Mouse (Mus musculus): ENCODE measurements at regions not wholly inside any gene's neighbourhood (a gene's known extent, or its start where the extent isn't known, plus 50 kb on each side); places are given as distances from the start of the nearest gene placed in this dataset.

DNA sequence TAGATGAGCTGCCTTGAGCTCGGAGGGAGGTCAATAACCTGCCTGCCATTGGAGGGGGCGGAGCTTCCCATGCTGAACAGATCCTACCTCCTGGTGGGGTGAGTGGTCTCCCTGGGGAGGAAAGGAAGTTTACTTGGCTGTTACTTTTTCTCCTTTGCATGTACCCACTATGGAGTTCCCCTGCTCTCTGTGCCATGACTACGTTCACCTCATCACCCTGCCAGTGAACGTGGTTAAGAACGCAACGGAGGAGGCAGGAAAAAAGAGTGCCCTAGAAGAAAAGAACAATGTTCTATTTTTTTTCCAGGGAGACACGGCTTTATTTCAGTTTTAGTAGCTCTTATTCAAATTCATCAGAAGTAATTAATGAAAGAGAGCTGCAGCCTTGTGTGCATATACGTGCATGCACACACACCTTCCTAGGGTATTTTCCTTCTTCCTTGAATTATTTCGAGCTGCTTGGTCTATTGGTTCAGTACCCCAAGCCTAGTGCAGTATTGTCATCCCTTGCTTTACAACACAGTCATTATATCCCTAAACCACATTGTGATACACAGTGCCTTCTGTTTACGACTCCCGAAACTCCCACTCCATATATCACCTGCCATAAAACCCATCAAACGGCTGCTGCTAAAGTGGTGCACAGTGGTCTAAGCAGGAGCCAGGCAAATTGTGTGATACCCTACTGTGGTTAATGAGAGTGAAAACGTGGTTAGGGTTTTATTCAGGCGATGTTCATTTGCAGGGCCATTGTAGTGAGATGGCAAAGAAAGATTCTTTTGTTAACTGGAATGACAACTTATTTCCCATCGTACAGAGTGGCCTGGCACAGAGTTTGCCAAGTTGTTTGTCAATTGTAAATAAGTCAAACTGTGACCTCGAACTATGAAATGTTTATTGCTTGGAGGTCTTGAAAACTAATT is 608.0 kb downstream of the Bcl11a start:
- no peak for DNase-seq (ENCODE audit: low read depth, low spot score)

DNA sequence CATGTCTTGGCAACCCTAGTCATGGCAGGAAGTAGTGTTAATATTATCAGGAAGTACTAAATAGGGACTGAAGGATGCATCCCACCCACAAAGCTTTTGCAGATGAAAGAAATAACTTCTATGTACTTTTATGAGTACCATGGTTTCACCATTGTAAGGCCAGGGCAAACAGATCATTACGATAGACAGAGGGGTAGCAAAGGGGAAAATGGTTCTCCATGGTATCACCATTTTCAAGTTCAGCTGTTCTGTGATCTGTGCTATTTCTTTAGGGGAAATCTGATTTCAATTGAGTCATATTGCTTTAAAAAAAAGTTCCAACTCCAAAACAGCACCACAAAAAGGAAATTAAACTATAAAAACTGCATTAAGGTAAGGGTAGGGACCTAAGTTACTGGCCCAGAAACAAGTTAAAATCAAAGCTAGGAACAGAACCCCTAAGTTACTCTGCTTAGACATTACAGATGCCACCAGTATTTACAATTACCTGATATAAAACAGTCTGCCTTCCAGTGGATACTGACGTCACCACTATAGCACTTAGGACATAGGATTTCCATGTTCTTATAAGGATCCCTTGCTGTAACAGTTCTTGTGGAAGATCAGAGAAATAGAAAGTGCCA is 610.4 kb downstream of the Bcl11a start:
- DNase-seq (ENCODE audit: low read depth, low spot score): no peak

DNA sequence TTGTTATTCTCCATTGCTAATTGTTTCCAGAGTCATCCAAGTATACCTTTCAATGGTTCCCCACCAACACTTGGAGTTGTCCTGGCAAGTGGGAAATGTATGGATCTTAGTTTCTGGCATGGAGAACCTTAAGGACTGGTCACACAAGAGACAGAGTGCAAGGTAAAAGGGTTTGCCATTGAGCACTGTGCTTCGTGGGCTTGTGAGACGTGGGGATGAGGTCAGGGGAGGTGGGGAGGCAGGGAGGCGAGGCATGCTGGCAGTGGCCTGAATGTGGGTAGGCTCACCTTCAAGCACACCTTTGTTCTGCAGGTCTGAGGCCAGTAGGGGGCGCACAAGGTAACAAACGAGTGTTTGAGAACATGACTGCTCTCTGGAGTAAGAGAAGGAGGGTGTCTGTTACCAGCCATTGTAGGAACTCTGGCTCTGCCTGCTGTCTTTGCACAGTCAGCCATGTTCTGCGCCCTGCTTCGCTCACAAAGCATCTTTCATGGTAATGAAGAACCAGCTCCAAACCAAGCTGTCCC is 612.0 kb downstream of the Bcl11a start:
- peak; percentile 83 for DNase-seq (ENCODE audit: low read depth, low spot score)

DNA sequence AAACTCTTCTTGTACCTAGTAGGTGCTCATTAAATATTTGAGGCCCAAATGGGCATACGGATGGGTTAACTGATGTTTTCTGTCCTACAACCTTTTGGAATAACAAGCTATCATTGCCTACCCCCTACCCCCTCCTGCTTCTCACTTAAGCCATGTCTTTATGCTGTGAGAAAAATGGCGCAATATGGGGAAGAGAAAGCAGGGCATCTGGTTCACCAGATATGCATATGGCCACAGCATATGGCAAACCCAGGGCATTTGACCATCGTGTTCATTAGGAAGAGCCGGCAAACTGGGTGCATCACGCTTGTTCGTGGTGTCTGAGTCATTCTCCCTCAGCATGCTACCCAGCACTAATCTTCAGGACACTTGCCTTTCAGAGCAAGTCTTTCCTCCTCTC is 616.1 kb downstream of the Bcl11a start:
- DNase-seq (ENCODE audit: low read depth, low spot score): no peak

DNA sequence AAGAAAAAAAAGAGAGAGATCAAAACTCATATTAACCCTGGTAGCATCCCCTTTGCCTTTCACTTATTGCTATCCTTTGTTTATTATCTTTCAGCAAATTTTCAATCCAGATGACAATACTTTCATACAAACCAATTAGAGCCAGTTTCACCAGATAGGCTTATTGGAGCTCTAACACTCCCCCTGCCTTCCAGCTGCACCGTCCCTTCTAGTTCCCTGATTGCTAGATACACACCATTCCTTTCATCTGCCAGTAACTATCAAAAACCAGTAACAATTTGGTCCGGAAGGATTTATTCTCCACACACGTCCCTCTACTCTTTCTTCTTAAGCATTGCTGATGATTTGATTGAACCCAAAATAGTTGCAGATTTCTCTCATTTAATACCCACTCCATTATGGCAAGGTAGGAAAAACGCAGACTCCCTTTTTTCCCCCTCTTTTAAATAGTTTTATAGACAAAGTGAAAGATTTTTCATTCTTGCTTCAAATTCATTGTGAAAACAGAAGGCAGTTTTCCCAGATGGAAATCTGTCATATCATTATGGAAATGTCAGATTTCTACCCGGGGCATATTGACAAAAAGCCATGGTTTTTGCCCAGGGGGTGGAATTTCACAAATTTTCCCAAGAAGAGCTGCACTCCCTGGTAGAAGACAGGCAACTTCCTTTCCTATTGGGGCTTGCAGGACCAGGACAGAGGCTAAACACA is 617.3 kb downstream of the Bcl11a start:
- no peak for DNase-seq (ENCODE audit: low read depth, low spot score)

DNA sequence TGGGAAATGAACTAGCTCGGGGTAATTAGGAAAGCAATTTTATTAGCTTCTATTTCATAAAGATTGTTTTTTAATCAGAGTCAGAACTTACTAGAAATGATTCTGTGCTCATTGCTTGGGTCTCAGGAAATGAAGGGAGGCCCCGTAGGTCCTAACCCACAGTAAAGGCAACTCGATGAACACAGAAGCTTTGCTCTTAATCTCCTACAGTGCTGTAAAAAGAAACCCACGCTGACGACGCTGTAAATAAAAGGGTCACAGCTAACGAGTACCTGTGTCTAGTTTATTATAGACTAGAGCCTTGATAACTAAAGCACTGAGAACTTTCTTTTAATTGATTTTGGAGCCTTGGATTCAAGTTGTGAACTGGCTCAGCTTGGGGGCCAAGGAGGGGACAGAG is 618.7 kb downstream of the Bcl11a start:
- DNase-seq (ENCODE audit: low read depth, low spot score): no peak

DNA sequence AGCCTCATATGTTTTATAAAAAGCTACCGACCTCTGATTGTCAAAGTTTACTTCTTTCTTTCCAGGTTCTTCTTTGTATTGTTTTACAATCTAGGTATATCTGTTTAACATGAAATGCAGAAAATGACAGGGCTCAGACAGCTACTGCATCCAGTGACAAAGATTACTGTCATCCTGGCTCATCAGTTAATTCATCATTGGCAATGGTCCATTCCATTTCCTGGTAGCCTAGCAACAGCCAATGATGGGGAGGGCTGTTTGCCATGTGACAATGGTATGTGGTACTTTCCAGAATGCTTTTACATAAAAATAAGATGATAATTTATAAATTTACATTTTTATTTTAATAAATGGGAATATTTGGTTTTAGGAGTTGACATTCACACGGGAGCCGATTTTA is 630.9 kb downstream of the Bcl11a start:
- no peak for DNase-seq (ENCODE audit: low read depth, low spot score)

DNA sequence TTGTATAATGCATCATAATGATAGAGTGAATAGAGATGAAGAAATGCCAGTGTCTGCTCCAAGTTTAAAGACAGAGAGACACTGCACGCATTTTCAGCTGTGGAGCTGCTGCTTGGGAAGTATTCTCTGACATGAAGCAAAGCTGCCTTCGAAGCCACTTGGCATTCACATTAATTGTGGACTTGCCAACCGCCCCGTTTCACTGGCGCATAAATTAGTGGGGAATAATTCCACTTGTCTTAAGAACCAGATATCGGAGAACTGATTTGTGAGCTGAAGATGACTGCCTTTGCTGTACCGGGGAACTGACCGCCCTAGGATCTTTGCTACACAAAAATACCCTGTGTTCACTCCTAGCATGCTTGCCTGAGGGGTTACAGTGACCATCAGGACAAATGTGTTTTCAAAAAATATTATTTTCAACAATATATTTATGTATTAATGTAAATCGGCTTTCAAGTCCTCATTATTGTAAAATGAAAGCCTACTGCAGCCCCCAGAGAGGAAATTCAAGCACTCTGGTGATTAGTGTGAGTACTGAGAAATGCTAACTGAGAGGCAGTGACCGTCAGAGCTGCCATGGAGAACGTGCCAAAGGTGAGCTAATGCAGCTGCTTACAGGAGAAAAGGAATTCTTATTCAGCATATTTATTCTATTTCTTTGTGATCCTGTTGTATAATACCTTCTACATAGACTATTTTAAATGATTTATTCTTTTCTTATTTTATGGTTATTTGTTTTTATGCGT is 638.9 kb downstream of the Bcl11a start:
- DNase-seq (ENCODE audit: low read depth, low spot score): no peak

DNA sequence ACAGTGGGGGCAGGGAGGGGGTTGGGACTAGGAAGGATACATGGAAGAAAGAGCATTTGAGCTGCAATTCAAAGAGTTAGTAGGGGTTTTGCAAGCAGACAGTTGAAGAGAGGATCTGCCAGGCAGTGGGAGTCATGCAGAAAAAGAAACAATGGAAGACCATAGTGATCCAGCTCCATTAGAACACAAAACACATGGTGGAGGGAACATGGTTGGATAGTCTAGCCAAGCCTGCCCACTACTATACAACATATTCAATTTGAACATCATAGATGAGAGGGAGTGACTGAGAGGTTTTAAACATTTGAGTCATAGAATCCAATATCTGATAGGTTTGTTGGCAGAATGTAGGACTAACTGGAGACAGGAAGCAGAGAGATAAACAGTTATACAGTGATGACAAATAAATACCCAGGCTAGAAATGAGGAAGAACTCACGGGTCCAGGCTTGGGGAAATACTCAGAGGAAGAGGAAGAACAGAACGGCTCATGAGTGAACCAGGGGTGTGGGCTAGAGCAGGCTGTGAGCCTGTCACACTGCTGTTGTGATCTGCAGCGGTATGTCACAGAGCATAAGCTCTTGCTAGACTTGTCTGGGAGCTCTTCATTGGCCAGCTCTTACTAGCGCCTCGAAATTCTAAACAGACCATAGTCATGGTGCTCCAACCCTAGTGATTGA is 646.5 kb downstream of the Bcl11a start:
- no peak for DNase-seq (ENCODE audit: low read depth, low spot score)

DNA sequence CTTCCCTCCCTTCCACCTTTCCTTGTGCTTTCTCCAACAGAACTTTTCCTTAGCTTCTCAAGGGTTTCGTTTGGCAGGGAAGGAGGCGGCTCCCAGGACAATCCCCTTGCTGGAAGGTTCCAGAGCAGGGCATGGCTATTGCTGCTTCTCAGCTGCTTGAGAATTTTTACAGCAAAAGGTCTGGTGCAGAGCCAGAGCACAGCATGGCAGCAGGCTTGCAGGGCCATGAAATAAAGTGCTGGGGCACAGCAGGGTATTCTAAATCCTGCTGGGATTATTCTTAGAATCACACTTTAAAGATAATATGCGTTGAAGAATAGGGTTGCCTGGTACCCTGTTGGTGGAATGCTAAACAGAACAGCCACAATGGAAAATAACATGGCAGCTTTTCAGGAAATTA is 648.5 kb downstream of the Bcl11a start:
- DNase-seq (ENCODE audit: low read depth, low spot score): no peak

DNA sequence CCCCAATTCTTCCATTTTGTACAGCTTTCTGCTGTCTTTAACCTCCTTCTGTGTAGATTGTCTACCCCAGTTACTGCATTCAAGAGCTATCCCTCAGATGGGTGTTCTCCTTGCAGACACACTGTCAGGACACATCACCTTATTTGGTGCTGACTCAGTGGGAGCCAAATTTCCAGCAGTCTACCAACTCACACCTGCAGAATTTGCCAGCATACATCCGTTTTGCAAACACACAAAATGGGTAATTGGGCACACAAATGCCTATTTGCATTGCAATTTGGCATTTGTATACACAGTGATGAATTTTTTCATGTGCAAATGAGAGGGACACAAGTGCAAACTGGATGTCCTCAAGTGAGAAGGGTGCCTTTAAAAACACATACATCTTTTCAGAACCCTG is 649.5 kb downstream of the Bcl11a start:
- DNase-seq (ENCODE audit: low read depth, low spot score): no peak

DNA sequence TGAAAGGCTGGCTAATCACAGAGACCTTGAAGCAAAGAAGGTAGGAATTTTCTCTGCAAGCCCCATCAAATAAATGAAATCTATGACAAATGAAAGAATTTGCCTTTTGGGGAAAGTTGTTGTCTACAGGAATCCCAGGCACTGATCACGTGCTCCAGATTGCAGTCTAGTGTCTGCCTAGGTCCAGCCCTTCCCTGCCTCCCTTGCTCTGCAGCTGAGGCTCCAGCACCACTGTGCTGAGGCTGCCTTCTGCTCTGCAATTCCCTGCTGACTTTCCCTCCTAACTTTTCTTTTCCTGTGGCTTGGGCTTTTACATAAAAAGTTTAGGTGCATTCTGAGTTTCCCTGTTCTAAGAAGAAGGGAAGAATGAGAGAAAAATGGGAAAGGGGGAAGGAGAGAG is 653.6 kb downstream of the Bcl11a start:
- DNase-seq (ENCODE audit: low read depth, low spot score): no peak

DNA sequence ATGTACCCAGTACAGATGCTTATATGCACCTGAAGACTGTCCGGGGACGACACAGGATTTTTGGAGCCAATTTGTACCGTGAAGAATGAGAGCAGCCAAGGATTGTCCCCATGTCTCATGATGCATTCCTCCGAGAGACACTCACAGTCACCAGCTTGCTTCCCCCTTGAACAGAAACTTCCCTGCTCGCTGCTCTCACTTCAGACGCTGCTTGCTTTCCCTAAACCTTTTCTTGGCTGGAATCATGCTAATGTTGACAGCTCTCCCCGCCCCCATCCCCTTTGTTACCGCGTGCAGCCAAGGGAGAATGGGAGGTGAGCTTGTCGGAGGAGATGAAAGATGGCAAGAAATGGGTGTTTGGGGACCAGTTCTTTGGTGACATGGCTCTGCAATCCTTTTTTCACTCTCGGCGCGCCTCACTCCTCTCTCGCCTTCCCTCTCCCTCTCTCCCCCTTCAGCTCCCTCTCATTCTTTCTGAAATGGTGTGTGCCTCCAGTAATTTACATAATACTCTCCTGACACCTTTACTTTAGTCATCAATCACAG is 661.9 kb downstream of the Bcl11a start:
- DNase-seq (ENCODE audit: low read depth, low spot score): peak; percentile 46

DNA sequence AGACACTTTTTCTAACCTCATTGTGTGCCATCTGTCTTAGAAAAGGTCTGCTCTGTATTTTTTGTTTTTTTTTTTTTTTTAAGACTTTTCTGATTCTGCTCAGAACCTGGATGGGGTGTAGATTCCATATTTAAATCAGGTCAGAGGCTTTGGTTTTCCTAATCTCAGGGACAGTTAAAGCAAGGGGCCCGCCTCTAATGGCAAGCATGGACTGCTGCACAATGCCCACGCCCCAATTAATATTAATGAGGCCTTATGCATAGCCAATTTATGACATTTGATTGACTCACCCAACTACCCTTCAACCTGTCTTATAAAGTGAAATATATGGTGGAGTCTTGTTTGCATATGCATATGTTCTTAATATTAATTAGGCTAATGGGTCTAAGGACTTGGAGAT is 662.6 kb downstream of the Bcl11a start:
- no peak for DNase-seq (ENCODE audit: low read depth, low spot score)

DNA sequence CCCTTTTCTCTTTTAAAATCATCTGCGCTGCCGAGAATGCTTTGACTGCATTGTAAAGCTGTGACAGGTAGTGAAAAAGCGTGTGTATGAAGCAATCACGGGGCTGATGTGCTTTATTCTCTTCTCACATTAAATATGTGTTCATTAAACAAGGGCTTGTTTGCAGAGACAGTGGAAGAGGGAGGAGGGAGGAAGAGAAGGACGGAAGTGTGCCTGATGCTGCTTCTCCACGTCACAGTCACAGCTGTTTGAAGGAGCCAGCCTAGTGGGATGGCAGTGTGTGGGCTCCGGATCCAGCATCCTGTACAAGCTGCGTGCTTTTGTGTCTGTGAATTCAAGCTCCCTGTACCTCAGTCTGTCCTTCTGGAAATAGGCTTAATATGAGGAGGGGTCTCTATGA is 664.7 kb downstream of the Bcl11a start:
- no peak for DNase-seq (ENCODE audit: low read depth, low spot score)

DNA sequence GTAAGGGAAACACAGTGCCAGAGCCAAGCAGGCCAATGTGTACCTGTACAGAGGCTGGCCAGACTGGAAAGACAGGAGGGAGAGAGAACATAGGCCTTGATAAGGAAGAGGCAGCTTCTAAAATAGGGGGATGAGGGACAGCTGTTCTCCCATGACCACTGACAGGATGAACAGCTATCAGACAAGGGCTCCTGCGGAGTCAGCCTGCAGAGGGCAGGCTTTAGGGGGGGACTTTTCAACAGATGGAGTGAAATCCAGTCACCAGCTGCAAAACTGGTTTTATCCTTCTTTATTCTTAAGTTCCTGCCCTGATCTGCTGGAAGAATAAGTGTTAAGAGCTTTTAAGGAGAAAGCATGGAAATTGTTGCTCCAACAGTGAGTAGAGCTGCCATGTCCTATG is 665.6 kb downstream of the Bcl11a start:
- DNase-seq (ENCODE audit: low read depth, low spot score): no peak

DNA sequence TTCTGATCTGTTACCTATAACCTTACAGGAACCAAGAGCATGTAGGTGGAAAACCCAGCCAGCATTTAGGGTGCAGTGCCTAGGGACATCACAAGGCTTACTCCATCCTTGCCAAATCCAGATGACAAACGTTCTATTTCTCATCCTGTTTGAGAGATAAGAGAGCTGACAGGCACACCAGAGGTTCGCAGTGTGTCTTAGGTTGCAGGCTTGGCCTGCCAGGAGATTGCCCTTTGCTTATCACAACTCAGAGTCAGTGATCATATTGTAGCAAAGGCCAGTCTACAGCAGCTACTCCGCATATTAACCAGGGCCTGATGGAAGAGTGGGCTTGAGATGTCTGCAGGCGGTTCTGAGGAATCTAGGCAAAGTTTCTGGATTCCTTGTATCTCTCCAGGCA is 668.0 kb downstream of the Bcl11a start:
- DNase-seq (ENCODE audit: low read depth, low spot score): no peak

DNA sequence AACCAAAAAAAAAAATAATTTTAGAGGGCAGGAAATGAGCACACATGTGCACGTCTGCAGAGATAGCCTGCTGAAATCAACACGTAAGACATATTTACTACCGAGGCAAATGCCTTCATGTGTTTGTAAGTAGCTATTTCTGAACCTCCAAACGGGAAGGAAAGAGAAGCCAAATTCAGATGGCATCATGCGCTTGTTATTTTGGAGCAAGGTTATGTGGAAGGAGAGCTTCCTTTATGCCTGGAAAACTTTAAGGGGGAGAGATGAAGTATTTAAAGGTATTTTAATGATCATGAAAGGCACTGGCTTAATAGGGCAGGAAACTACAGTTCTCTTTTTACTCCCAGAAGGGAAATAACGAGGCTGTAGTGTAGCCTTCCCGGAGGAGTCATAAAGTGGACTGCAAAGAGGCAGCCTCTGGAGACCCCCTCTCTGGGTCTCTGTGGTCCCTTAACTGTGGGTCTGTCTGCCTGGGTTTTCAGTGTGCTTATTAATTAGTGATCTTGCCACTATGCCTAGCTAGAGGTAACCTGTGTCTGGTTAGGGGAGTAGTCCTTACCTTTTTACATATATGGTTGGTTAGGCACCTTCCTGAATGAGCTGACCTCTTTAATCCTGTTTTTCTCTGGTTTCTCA is 672.4 kb downstream of the Bcl11a start:
- no peak for DNase-seq (ENCODE audit: low read depth, low spot score)

DNA sequence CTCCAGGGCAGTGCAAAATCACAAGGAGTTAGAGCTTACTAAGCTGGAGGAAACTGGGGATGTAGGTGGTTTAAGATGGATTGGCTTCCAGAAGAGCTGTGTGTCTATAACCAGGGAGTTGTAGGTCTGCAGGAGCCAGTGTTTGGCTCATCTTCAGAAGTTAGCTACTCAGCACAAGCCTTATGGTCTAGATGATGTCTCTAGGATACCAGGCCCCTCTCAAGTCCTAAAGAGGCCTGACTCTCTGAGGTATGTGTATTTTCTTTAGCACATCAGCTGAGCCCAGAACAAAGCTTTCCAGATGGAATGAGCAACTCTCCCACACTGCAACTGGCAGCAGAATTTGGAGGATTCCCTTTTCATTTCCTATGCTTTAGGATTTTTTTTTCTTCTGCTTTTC is 680.3 kb downstream of the Bcl11a start:
- no peak for DNase-seq (ENCODE audit: low read depth, low spot score)

DNA sequence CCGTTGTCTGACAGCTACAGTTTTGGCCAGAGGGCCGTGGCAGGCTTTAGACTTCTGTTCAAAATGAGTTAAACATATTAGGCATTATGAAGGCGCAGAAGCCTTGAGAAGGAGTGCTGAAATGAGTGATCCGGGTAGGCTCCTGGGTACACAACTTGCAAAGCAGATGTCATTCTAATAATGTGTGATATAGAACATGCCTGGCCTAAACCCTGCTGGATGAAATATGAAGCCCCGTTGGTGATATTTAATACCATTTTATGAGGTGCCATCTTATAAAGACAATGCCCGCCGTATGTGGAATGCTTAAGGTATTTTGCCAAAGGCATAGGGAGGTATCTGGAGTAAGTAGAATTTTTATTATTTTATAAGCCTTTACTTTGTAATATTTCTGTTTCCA is 705.6 kb downstream of the Bcl11a start:
- DNase-seq (ENCODE audit: low read depth, low spot score): no peak
